1 mouse cellular context compared by ENCODE assay signal in genomic region chr9:78481423-78482331, GRCm38 (mm10).
TF ChIP-seq lines count a peak whose summit lies in the region.

No protein-coding gene starts in this region.

TF ChIP-seq in CH12.LX, 34 proteins besides CTCF, POLR2A, EP300 and RAD21 (continued from another document):
- peak; percentile 85 for TF ChIP-seq IRF4 (IDR thresholded peaks at IDR 0.05; ENCODE audit: low read depth, low read length)
- no peak for TF ChIP-seq GABPA (IDR thresholded peaks at IDR 0.05; ENCODE audit: insufficient replicate concordance, low read depth, low read length)
- TF ChIP-seq NELFE (IDR thresholded peaks at IDR 0.05; ENCODE audit: low read depth, low read length): peak; percentile 100
- TF ChIP-seq ELF1 (IDR thresholded peaks at IDR 0.05; ENCODE audit: low read depth, low read length): peak; percentile 67
- TF ChIP-seq ZMIZ1 (IDR thresholded peaks at IDR 0.05; ENCODE audit: low read depth, low read length): peak; percentile 100
- TF ChIP-seq TCF12 (IDR thresholded peaks at IDR 0.05; ENCODE audit: low read depth, low read length): peak; percentile 96
- no peak for TF ChIP-seq MEF2A (IDR thresholded peaks at IDR 0.05; ENCODE audit: borderline replicate concordance, low read depth, low read length)
- TF ChIP-seq KAT2A (IDR thresholded peaks at IDR 0.05; ENCODE audit: insufficient replicate concordance, low read length): 0 out of 2 replicates have a peak, but pooled peaks have one; percentile 56
- peak; percentile 98 for TF ChIP-seq TBP (conservative IDR thresholded peaks at IDR 0.05; ENCODE audit: low read depth, low read length)
- no peak for TF ChIP-seq JUN (IDR thresholded peaks at IDR 0.05; ENCODE audit: insufficient read depth, low read depth, low read length)
- 0 out of 2 replicates have a peak, but pooled peaks have one; percentile 23 for TF ChIP-seq RCOR1 (conservative IDR thresholded peaks at IDR 0.05; ENCODE audit: low read depth, low read length)
- peak; percentile 13; the same call in 1 of the 2 replicates for TF ChIP-seq UBTF (IDR thresholded peaks at IDR 0.05; ENCODE audit: low read depth, low read length)
- TF ChIP-seq ZNF384 (IDR thresholded peaks at IDR 0.05; ENCODE audit: low read depth, low read length): no peak
- peak; percentile 99 for TF ChIP-seq MAZ (IDR thresholded peaks at IDR 0.05; ENCODE audit: low read depth, low read length)
- no peak for TF ChIP-seq USF2 (conservative IDR thresholded peaks at IDR 0.05; ENCODE audit: low read depth, low read length)
- TF ChIP-seq PAX5 (IDR thresholded peaks at IDR 0.05; ENCODE audit: low read length): no peak
- peak; percentile 60; the same call in 1 of the 2 replicates for TF ChIP-seq MYC (IDR thresholded peaks at IDR 0.05; ENCODE audit: low read depth, low read length)
- TF ChIP-seq MAX (IDR thresholded peaks at IDR 0.05; ENCODE audit: low read length): peak; percentile 76
- no peak; the same call in 1 of the 2 replicates for TF ChIP-seq CHD1 (IDR thresholded peaks at IDR 0.05; ENCODE audit: low read depth, low read length)
- TF ChIP-seq ZC3H11A (IDR thresholded peaks at IDR 0.05; ENCODE audit: low read depth, low read length): no peak
- no peak for TF ChIP-seq SMC3 (IDR thresholded peaks at IDR 0.05; ENCODE audit: low read depth, low read length)
- no peak for TF ChIP-seq ZKSCAN1 (IDR thresholded peaks at IDR 0.05; ENCODE audit: borderline replicate concordance, low read depth, low read length)
- no peak for TF ChIP-seq USF1 (IDR thresholded peaks at IDR 0.05; ENCODE audit: low read depth, low read length)
- peak; percentile 44; the same call in 1 of the 2 replicates for TF ChIP-seq ETS1 (conservative IDR thresholded peaks at IDR 0.05; ENCODE audit: low read depth, low read length)
- peak; percentile 44; the same call in 1 of the 2 replicates for TF ChIP-seq E2F4 (IDR thresholded peaks at IDR 0.05; ENCODE audit: insufficient replicate concordance, low read depth, low read length)
- TF ChIP-seq MAFK (IDR thresholded peaks at IDR 0.05; ENCODE audit: insufficient replicate concordance, low read length): no peak
- TF ChIP-seq CHD2 (IDR thresholded peaks at IDR 0.05; ENCODE audit: low read length): peak; percentile 87
- peak; percentile 4; the same call in 1 of the 2 replicates for TF ChIP-seq BHLHE40 (IDR thresholded peaks at IDR 0.05; ENCODE audit: low read depth, low read length)
- peak; percentile 59; the same call in 1 of the 2 replicates for TF ChIP-seq MXI1 (IDR thresholded peaks at IDR 0.05; ENCODE audit: low read depth, low read length)
